32 mouse cellular contexts compared by ENCODE assay signal in genomic region chr6:135161356-135161755, GRCm38 (mm10). TPM values are rescaled to one million over a fixed set of nuclear protein-coding genes. Genes with fewer than 3 reads are reported as not detected.
DNase-seq lines count a peak whose midpoint lies in the region; ATAC-seq and TF ChIP-seq lines count a peak whose summit lies in the region.
"Had no signal": no experiment of that assay in that cellular context is flagged by ENCODE, and none has a peak within 500 bp of the region (broad histone marks: within the 10 kb centered on the region; RNA-seq: fewer than 3 reads in every experiment).

No protein-coding gene starts in this region.

- no peak overlapping the region for H3K4me2 ChIP-seq in lung, postnatal 0 days (replicated peaks; ENCODE audit: low read depth, low read length)
- H3K4me2 ChIP-seq in liver, embryonic 15.5 days: peak overlapping the region; percentile 8; the same call in 1 of the 2 replicates
- H3K4me2 ChIP-seq: embryonic facial prominence, embryonic 13.5 days; forebrain, embryonic 12.5 days; forebrain, embryonic 15.5 days; heart, embryonic 11.5 days; hindbrain, embryonic 12.5 days; hindbrain, embryonic 15.5 days had no signal

- TF ChIP-seq EP300 in lung, postnatal 0 days (IDR thresholded peaks at IDR 0.05): no peak

- no peak for TF ChIP-seq CTCF in lung, postnatal 0 days (IDR thresholded peaks at IDR 0.05)
- no peak for TF ChIP-seq CTCF in bone marrow macrophage, adult 2 months (IDR thresholded peaks at IDR 0.05; ENCODE audit: low read depth, low read length)

- H3K9ac ChIP-seq in lung, postnatal 0 days (replicated peaks; ENCODE audit: low read depth): no peak overlapping the region
- H3K9ac ChIP-seq in liver, embryonic 15.5 days: no peak overlapping the region
- H3K9ac ChIP-seq: embryonic facial prominence, embryonic 13.5 days; forebrain, embryonic 12.5 days; forebrain, embryonic 15.5 days; hindbrain, embryonic 12.5 days; hindbrain, embryonic 15.5 days had no signal

- DNase-seq in lung, postnatal 0 days (ENCODE audit: low spot score): peak; percentile 41
- no peak for DNase-seq in lung, postnatal 10 days
- no peak for DNase-seq in embryonic facial prominence, embryonic 10.5 days (ENCODE audit: low spot score)
- DNase-seq in kidney, postnatal 4 days: no peak
- no peak for DNase-seq in layer of hippocampus, adult 11-12 months (ENCODE audit: low spot score)
- DNase-seq: adrenal gland, postnatal 10 days; adrenal gland, postnatal 36 days; cerebellum, adult 11 months; cerebellum, adult 2 months; cerebellum, adult 9-11 months; cerebellum, postnatal 25 days; gastrocnemius, postnatal 25 days; heart, adult 2 months had no signal

- H3K27me3 ChIP-seq in lung, postnatal 0 days (replicated peaks; ENCODE audit: insufficient read depth, low read length): no peaks in the 10 kb centered on the region
- H3K27me3 ChIP-seq in liver, embryonic 15.5 days: no peaks in the 10 kb centered on the region
- H3K27me3 ChIP-seq in embryonic facial prominence, embryonic 10.5 days (replicated peaks; ENCODE audit: low read depth, poor library complexity, severe bottlenecking): peaks cover 10% of the 10 kb centered on the region
- H3K27me3 ChIP-seq: embryonic facial prominence, embryonic 13.5 days; forebrain, embryonic 15.5 days; hindbrain, embryonic 12.5 days; hindbrain, embryonic 15.5 days had no signal

- 67% methylated on average over 4 of the region's 4 CpGs for WGBS in lung, postnatal 0 days
- WGBS in liver, embryonic 15.5 days (ENCODE audit: insufficient replicate concordance): 50% methylated on average over 4 of the region's 4 CpGs
- WGBS in embryonic facial prominence, embryonic 10.5 days: 71% methylated on average over 4 of the region's 4 CpGs

- ATAC-seq in lung, postnatal 0 days: no peak
- no peak for ATAC-seq in liver, embryonic 15.5 days (ENCODE audit: insufficient read depth)
- peak; percentile 22; the same call in 1 of the 2 replicates for ATAC-seq in megakaryocyte progenitor cell, adult 5-6 weeks (replicated peaks; ENCODE audit: poor library complexity)
- ATAC-seq: activated CD4-positive, CD25-positive, alpha-beta regulatory T cell, adult 4 months; forebrain, embryonic 15.5 days had no signal

- H3K4me3 ChIP-seq in lung, postnatal 0 days (ENCODE audit: low read depth, low read length): no peak overlapping the region
- no peak overlapping the region for H3K4me3 ChIP-seq in bone marrow macrophage, adult 2 months (ENCODE audit: insufficient read depth, low read length)
- H3K4me3 ChIP-seq in liver, embryonic 15.5 days (replicated peaks): no peak overlapping the region
- H3K4me3 ChIP-seq in embryonic facial prominence, embryonic 10.5 days: no peak overlapping the region
- H3K4me3 ChIP-seq: embryonic facial prominence, embryonic 13.5 days; erythroblast, embryonic 14.5 days; forebrain, embryonic 12.5 days; forebrain, embryonic 15.5 days; heart, adult 2 months; hindbrain, embryonic 12.5 days; hindbrain, embryonic 15.5 days had no signal

- TF ChIP-seq POLR2A in bone marrow macrophage, adult 2 months (IDR thresholded peaks at IDR 0.05; ENCODE audit: borderline replicate concordance, low read depth, low read length): no peak

- H3K9me3 ChIP-seq in lung, postnatal 0 days (ENCODE audit: low read length): no peaks in the 10 kb centered on the region
- H3K9me3 ChIP-seq in liver, embryonic 15.5 days (replicated peaks): no peaks in the 10 kb centered on the region
- H3K9me3 ChIP-seq in embryonic facial prominence, embryonic 10.5 days: no peaks in the 10 kb centered on the region
- H3K9me3 ChIP-seq: embryonic facial prominence, embryonic 13.5 days; forebrain, embryonic 12.5 days; forebrain, embryonic 15.5 days; hindbrain, embryonic 12.5 days; hindbrain, embryonic 15.5 days had no signal

- H3K36me3 ChIP-seq in lung, postnatal 0 days (ENCODE audit: insufficient read depth, low read length): no peaks in the 10 kb centered on the region
- peaks cover 68% of the 10 kb centered on the region for H3K36me3 ChIP-seq in liver, embryonic 15.5 days (replicated peaks)
- no peaks in the 10 kb centered on the region for H3K36me3 ChIP-seq in embryonic facial prominence, embryonic 10.5 days (replicated peaks)
- H3K36me3 ChIP-seq: embryonic facial prominence, embryonic 13.5 days; forebrain, embryonic 12.5 days; forebrain, embryonic 15.5 days; hindbrain, embryonic 12.5 days; hindbrain, embryonic 15.5 days had no signal

- H3K4me1 ChIP-seq in lung, postnatal 0 days (ENCODE audit: insufficient read depth, low read depth, low read length): no peaks in the 10 kb centered on the region
- peaks cover 25% of the 10 kb centered on the region for H3K4me1 ChIP-seq in bone marrow macrophage, adult 2 months (ENCODE audit: control insufficient read depth, insufficient read depth, low read length)
- H3K4me1 ChIP-seq in liver, embryonic 15.5 days (replicated peaks): peaks cover 85% of the 10 kb centered on the region
- peaks cover 10% of the 10 kb centered on the region; the same call in 1 of the 2 replicates for H3K4me1 ChIP-seq in embryonic facial prominence, embryonic 10.5 days
- H3K4me1 ChIP-seq: forebrain, embryonic 12.5 days; forebrain, embryonic 15.5 days; hindbrain, embryonic 12.5 days; hindbrain, embryonic 15.5 days had no signal

- no peak overlapping the region for H3K27ac ChIP-seq in lung, postnatal 0 days (ENCODE audit: low read length)
- H3K27ac ChIP-seq in bone marrow macrophage, adult 2 months (ENCODE audit: insufficient read depth, low read depth, low read length): peak overlapping the region; percentile 34
- H3K27ac ChIP-seq in liver, embryonic 15.5 days (replicated peaks): peak overlapping the region; percentile 29; the same call in 1 of the 2 replicates
- H3K27ac ChIP-seq in embryonic facial prominence, embryonic 10.5 days (replicated peaks): no peak overlapping the region
- H3K27ac ChIP-seq: embryonic facial prominence, embryonic 13.5 days; forebrain, embryonic 12.5 days; forebrain, embryonic 15.5 days; heart, adult 2 months; hindbrain, embryonic 12.5 days; hindbrain, embryonic 15.5 days had no signal

RNA-seq across cellular contexts. Expression of gene Fam234b, which starts 36.4 kb away (rescaled TPM):
- 5.7 and 6.1 TPM in 2 replicates for polyA plus RNA-seq in lung, postnatal 0 days (2015; fragmentation: Nextera tagmentation; extraction: Ambion mirVana)
- polyA plus RNA-seq in bone marrow macrophage, adult 2 months (2012; ENCODE audit: insufficient read depth, insufficient read length, missing spikeins): 5.7 and 6.7 TPM in 2 replicates
- 30.3 and 34.4 TPM in 2 replicates for polyA plus RNA-seq in liver, embryonic 15.5 days (2015; fragmentation: Nextera tagmentation; extraction: Ambion mirVana)
- total RNA-seq in megakaryocyte progenitor cell, adult 5-6 weeks (2015): 5.9 and 6.5 TPM in 2 replicates
- 5.4 and 6.8 TPM in 2 replicates for total RNA-seq in megakaryocyte progenitor cell, adult 5-6 weeks (2017)
- polyA plus RNA-seq in embryonic facial prominence, embryonic 10.5 days (2016; fragmentation: Nextera tagmentation; extraction: Ambion mirVana): 18.4 and 20.1 TPM in 2 replicates

RNA-seq across cellular contexts. Expression of gene Hebp1, which starts 36.5 kb away (rescaled TPM):
- polyA plus RNA-seq in lung, postnatal 0 days (2015; fragmentation: Nextera tagmentation; extraction: Ambion mirVana): 16.3 and 16.5 TPM in 2 replicates
- 27.4 and 28.7 TPM in 2 replicates for polyA plus RNA-seq in bone marrow macrophage, adult 2 months (2012; ENCODE audit: insufficient read depth, insufficient read length, missing spikeins)
- 116 and 117 TPM in 2 replicates for polyA plus RNA-seq in liver, embryonic 15.5 days (2015; fragmentation: Nextera tagmentation; extraction: Ambion mirVana)
- 12.9 and 15.0 TPM in 2 replicates for total RNA-seq in megakaryocyte progenitor cell, adult 5-6 weeks (2015)
- 20.0 and 21.2 TPM in 2 replicates for total RNA-seq in megakaryocyte progenitor cell, adult 5-6 weeks (2017)
- 4.1 and 5.2 TPM in 2 replicates for polyA plus RNA-seq in embryonic facial prominence, embryonic 10.5 days (2016; fragmentation: Nextera tagmentation; extraction: Ambion mirVana)

RNA-seq across cellular contexts. Expression of gene Gprc5d, which starts 43.3 kb away (rescaled TPM):
- polyA plus RNA-seq in lung, postnatal 0 days (2015; fragmentation: Nextera tagmentation; extraction: Ambion mirVana): not detected in 2 replicates
- not detected in 2 replicates for polyA plus RNA-seq in bone marrow macrophage, adult 2 months (2012; ENCODE audit: insufficient read depth, insufficient read length, missing spikeins)
- 0.08 and 0.15 TPM in 2 replicates for polyA plus RNA-seq in liver, embryonic 15.5 days (2015; fragmentation: Nextera tagmentation; extraction: Ambion mirVana)
- not detected in 2 replicates for total RNA-seq in megakaryocyte progenitor cell, adult 5-6 weeks (2015)
- not detected in 2 replicates for total RNA-seq in megakaryocyte progenitor cell, adult 5-6 weeks (2017)
- polyA plus RNA-seq in embryonic facial prominence, embryonic 10.5 days (2016; fragmentation: Nextera tagmentation; extraction: Ambion mirVana): not detected in 2 replicates
- total RNA-seq: adrenal gland, adult 18-20 months; adrenal gland, postnatal 10 days; adrenal gland, postnatal 36 days; common myeloid progenitor, adult 5-6 weeks; ES-E14; gastrocnemius, adult 8-10 months; gastrocnemius, postnatal 25 days; heart, adult 2 months; heart, postnatal 25 days; hematopoietic stem cell, adult 5-6 weeks had no signal
- polyA plus RNA-seq: activated CD4-positive, CD25-positive, alpha-beta regulatory T cell, adult 4 months; embryonic facial prominence, embryonic 13.5 days; forebrain, embryonic 12.5 days; forebrain, embryonic 15.5 days; heart, adult 2 months; heart, embryonic 11.5 days; heart, embryonic 14.5 days; heart, postnatal 0 days; hindbrain, embryonic 12.5 days; hindbrain, embryonic 15.5 days had no signal

Comparison
In these comparisons a context has a peak if more than half of its experiments do, and no peak if none do; other contexts are left out.
1. H3K27ac ChIP-seq: peak in bone marrow macrophage, adult 2 months (single experiment) and liver, embryonic 15.5 days (single experiment); none in lung, postnatal 0 days (single experiment) and embryonic facial prominence, embryonic 10.5 days (single experiment).